Mouse (Mus musculus): ENCODE results near the gene Opn3.

DNA sequence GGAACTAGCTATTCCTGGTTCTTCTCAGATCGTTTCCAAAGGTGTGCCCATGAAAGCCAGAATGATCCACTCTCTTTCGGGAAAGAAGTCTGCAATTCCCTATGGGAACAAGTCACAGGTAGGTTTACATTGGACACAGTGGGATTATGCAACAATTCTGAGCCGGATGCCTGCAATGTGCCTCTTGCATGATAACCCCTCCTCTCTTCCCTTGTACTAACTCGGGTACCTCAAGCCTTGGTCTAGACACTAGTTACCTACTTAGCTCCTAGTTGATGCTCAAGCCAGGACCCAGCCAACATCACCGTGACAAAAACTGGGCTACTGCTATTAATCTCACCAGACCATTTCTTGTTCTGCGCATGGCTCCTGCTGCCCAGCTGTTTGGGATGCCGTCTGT is 53.5 kb downstream of the Opn3 start:
- no peak for TF ChIP-seq USF2 (IDR thresholded peaks at IDR 0.05; ENCODE audit: borderline replicate concordance in 1 of 2, insufficient read depth in 1 of 2, low read depth in 1 of 2, low read length in 2 of 2)
- no peak for TF ChIP-seq HCFC1 (IDR thresholded peaks at IDR 0.05; ENCODE audit: low read depth, low read length)
- TF ChIP-seq CHD1 (IDR thresholded peaks at IDR 0.05; ENCODE audit: low read depth, low read length), result no peak
- TF ChIP-seq MAX (IDR thresholded peaks at IDR 0.05; ENCODE audit: low read length), result no peak
- no peak for TF ChIP-seq POLR2AphosphoS5 (IDR thresholded peaks at IDR 0.05; ENCODE audit: borderline replicate concordance, low read depth, low read length)
- no peak for TF ChIP-seq CHD2 (IDR thresholded peaks at IDR 0.05; ENCODE audit: low read length)
- TF ChIP-seq MEF2A (IDR thresholded peaks at IDR 0.05; ENCODE audit: extremely low read depth, insufficient replicate concordance, low read depth, low read length, poor library complexity, severe bottlenecking), result no peak
- no peak for TF ChIP-seq POLR2A (IDR thresholded peaks at IDR 0.05; ENCODE audit: control insufficient read depth in 1 of 2, insufficient read depth in 1 of 2, low read depth in 1 of 2, low read length in 2 of 2, poor library complexity in 1 of 2)
